Mouse (Mus musculus) gonadal fat pad, adult 2 months (tissue): ENCODE results near the gene Unc80. TPM values are rescaled to one million over a fixed set of nuclear protein-coding genes. Genes with fewer than 3 reads are reported as not detected.
"Not testable (repeated sequence)": the region's sequence is repeated elsewhere in the genome, so short reads cannot be mapped to it uniquely, and the experiment has no call there.

Experiments
- DNase-seq: peaks from one replicate; pipeline ENCODE4 v3.0.0-alpha.2; 2012; ENCODE audit warnings: low read depth
- polyA plus RNA-seq: library from polyadenylated mRNA; depleted of rRNA; stranded (reverse); fragments of >200 nt; gene quantifications from 2 replicates; pipeline ENCODE4 v1.2.3, GENCODE M21; 2012

Gene Unc80
- polyA plus RNA-seq, 1 experiment = 0.04 TPM

DNA sequence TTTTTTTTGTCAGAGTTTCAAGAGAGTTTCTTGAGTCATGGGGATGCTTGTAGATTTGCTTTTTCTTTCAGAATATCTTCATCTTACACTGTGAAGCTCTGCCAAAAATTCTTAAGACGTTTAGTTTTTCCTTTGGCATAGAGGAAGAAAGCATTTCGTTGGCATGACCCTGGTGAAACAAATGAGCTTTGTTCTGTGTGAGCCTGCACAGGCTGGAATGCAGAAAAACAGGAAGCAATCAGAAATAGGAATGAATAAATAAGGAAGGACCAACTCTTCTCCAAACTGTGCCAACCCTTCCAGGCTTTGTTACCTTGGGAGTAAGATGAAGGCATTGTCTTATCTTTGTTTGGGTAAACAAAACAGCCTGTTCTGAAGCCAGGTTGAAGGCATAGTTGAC, 149.0 kb downstream of the Unc80 start:
- DNase-seq = peak; percentile 2

DNA sequence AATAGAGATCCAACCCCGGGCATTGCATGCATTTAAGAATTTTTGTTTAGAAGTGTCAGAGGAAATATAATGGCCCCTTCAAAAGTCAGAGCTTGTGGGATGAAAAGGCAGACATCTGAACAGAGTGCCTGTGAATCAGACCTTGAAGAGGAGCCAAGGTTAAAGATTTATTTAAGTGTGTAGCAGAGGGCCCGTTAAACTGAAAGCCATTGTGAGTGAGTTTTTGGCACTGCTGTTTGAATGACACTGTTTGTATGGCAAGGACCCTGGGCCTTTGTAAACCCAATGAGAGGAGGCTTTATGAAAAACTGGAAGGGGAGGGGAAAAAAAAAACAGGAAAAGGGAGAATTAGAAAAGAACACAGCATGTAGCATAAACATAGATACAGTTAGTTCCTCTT, 170.0 kb downstream of the Unc80 start:
- no peak for DNase-seq

DNA sequence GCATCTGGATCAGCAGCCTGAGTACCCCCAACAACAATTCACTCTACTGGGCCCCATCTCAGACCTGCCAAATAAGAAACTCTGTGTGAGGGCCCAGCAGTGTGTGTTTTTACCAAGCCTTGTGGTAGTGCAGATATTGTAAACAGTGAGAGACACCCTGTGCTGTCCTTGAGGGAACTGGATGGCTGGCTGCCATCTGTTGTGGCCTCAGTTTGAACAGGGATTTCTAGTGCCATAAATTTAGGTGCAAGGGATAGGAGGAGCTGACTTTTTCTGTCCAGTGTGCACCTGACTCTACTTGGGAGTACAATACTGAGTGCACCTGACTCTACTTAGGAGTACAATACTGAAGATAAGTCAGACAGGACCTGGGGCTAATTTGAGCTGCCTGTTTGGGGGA, 178.7 kb downstream of the Unc80 start:
- no peak for DNase-seq

DNA sequence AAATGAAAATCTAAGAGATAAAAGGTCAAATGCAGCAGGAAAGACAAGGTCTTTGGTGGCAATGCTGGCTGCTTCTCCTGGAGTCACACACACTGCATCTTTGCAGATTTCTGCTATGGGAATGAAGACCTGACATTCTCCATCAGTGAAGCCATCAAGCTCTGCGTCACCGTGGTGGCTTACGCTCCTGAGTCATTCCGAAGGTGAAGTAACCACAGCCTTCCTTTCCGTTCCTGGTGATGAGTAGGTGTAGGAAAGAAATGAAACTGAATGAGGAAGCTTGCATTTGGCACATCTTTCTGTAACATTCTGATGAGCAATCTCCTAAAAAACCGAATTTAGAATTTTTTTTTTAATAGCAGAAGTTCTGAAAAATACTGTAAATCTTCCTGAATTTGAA, 181.4 kb downstream of the Unc80 start:
- DNase-seq = no peak

DNA sequence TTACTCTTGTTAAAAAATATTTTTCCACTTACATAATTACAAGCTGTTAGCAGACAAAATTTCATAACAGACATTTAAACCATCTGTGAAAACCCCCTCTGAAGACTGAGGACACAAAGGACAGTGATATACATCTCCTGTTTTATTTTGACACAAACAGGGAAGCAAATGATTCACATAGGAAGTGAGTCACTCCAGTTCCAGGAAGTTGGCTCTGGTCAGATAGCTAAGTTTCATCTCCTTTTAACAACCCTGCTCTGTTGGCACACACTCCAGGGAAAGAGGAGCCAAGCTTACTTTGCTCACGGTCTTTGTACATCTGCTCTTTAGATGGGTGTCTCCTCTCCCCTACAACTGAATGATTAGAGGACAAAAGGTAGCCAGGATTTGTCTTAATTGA, 181.8 kb downstream of the Unc80 start:
- no peak for DNase-seq

DNA sequence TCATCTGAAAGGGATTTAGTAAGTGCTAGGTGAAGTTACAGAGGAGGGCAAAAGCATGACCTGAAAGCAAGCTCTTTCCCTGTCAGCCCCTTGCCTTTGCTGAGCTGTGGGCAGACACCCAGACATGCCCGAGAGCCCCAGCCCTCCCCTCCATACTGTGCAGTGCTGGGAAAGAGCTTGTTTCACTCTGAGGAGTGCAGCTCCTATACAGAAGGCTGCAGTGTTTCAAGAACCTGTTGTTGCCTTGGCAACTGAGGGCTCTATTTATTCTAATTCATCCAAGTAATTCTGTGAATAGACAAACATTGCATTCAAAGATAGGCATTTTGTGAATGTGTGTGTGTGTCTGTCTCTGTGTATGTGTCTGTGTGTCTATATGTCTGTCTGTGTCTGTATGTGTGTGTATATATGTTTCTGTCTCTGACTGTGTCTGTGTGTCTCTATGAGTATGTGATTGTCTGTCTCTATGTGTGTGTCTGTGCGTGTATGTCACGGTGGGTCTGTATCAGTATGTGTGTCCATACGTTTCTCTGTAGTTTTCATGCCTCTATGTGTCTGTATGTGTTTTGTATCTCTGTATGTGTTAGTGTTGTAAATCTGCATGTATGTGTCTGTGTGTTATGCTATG, 187.1 kb downstream of the Unc80 start:
- no peak for DNase-seq

DNA sequence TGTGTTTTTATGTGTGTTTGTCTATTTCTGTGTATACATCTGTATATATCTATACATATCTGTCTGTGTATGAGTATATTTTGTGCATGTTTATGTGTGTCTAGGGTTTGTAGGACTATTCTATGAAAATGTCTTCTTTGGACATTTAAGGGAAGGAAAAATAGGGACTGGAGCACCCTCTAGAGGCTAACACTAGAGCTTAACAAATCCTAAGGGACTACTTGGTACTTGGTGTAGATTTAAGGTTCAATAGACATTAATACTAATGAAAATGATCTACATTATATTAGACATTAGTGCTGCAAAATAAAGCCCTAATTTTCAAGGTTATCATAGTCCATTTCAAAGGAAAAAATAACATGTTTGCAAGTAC, 187.6 kb downstream of the Unc80 start:
- DNase-seq = no peak

DNA sequence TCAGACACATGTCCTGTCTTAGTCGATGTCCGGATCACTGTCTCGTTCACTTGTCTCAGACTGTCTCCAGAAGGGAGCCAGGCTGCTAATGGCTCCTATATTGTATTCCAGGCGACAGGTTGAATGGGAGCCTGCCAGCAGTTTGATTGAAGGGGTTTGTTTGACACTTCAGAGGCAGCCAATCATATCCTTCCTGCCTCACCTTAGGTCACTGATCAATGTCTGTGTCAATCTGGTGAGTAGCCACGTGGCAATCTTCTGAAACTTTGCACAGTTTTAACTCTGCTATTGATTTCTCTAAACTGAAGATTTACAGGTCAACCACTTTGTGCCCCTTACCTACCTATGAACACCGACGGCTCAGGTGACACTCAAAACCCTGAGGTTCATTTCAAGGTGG, 203.3 kb downstream of the Unc80 start:
- DNase-seq = no peak

DNA sequence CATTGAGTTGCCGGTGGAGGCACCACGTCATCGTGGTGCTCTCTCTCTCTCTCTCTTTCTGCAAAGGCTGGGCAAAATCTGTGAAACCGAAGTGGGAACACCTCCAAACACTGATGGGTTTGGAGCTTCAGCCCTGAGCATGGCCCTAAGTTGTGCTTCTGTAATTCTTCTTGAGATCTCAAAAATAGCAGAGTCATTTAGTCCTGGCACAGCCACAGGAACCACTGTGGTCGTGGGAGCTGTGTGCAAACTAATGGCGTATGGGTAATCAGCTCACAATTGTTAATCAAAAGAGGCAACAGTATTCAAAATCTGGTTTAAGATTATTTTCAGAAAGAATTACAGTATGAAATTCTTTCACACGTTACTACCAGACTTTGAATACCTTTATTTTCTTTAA, 204.6 kb downstream of the Unc80 start:
- no peak for DNase-seq

DNA sequence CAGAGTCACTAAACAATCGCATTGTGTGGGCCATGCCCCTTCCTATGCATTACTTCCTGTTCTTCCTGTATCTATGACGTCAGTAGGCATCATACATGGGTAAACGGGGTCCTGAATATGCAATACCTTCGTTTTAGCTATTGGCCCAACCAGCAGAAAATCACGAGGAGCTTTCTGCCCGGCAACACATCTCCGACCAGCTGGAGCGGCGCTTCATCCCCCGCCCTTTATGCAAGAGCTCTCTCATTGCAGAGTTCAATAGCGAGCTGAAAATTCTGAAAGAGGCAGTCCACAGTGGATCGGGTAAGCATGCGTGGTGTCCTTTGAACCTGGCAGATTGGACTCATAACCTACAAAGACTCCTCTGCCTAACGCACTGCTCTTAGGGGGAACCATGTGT, 209.8 kb downstream of the Unc80 start:
- DNase-seq = no peak

DNA sequence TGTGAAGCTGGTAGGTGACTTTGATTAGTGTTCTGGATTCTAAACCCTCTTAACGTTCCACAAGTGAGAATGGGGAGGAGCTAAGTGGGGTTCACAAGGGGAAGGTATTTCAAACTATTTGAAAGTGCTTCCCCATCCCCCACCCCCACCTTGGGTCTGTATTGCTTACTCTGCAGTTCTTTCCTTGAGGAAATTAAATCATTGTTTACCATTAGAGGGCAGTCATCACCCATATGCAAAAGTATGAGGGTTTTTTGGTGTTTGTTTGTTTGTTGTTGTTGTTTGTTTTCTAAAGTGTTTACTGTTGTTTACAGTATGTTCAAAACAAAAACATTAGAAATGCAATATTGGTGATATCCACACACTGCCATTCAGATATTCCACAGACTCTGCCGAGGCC, 210.5 kb downstream of the Unc80 start:
- no peak for DNase-seq

DNA sequence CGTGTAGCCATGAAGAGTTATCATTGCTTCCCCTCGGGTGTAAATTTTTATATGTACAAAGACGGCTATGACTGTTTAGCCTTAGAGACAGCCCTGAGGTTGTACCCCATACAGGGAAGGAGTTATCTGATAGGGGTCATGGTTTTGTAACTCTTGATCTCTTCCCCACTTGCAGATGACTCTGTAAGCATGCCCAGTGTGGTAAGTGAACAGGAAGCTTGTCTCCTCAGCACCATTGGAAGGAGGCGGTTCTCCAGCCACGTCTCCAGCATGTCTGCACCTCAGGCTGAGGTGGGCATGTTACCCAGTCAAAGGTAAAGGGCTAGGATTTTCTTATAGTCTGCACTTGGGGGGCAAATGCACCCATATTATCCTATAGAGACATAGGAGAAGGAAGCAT, 214.8 kb downstream of the Unc80 start:
- DNase-seq = no peak

DNA sequence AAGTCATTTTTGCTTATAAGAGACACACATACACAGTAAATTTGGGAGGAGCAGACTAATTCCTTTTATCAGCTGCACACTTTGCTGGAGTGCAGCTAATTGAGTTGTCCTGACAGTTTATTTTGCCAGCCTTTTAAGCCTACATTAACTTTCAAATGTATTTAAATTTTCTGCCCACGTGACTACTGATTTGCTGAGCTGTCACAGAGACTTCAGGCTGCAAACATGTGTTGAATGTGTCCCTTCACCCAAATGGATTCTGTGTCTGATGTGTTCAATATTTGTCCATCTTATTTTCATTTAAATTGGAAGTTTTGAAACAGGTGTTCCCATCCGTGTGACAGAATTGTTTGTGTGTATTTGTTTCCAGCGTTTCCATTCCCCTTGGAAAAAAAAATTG, 223.6 kb downstream of the Unc80 start:
- no peak for DNase-seq

DNA sequence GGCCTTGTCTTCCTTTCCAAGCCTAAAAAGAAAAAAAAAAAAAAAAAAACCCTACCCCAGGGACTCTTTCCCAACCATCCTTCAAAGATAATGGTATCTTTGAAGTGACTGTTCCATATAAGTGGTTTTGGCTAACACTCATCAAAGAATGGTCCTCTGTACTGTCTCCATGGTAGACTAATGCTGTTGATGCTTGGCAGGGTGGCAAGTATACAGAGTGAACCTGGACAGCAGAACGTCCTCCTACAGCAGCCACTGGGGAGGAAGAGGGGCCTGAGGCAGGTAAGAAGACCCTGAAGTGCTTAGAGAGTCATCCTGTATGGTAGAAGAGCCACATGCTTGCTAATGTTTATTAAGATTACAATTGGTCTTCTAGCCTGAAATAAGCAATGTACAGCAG, 224.1 kb downstream of the Unc80 start:
- no peak for DNase-seq

DNA sequence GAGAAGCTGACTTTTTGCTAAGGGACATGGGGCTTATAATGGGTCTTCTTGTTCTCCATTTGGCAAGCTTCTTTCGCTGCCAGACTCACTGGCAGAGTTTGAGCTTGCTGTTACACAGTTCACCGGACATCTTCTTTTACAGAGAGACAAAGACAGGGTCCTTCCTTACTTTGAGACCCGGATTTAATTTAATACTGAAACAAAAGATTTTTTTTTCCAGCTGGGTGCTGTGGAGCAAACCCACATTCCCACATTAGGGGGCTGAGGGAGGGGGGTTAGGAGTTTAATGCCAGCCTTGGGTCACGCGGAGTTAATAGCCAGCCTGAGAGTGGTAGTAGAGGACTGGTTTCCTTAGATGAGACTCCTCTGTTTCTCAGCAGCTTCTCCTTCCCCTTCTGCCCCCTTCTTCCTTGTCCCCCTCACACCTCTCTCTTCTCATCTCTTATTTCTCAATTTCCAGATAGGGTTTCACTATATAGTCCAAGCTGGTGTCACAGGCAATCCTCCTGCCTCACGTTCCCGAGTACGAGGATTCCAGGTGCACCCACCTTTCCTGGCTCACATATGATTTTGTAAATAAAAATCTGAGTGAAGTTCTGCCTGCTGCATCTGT, 224.7 kb downstream of the Unc80 start:
- no peak for DNase-seq

DNA sequence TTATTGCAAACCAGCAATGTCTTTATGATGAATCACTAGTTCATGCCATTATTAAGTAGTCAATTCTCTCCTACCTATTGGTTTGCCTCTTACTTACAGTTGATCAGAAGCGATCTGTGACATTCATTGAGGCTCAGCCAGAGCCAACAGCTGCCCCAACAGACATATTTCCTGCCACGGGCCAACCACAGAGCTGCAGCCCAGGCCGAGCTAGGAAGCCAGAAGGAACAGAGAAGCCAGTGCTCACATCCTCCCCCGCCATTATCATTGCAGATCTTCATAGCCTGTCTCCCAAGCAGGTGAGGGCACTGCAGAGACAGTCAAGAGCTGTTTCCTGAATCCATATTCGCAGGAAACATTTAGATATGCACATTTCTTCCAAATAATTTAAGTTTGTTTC, 226.1 kb downstream of the Unc80 start:
- no peak for DNase-seq

DNA sequence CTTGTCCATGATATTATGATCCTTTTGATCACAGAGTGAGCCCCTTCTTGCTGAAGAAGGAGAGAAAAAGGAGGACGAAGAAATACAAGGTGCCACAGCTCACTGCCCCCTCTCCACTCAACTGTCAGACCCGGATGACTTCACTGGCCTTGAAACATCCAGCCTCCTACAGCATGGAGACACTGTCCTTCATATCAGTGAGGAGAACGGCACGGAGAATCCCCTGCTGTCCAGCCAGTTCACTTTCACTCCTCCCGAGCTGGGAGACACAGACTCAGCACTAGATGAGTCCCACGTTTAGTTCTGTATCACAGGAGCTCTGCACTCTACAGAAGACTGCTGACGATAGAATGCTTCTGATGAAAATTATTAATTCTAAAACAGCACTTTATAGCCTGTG, 227.1 kb downstream of the Unc80 start:
- DNase-seq = no peak

DNA sequence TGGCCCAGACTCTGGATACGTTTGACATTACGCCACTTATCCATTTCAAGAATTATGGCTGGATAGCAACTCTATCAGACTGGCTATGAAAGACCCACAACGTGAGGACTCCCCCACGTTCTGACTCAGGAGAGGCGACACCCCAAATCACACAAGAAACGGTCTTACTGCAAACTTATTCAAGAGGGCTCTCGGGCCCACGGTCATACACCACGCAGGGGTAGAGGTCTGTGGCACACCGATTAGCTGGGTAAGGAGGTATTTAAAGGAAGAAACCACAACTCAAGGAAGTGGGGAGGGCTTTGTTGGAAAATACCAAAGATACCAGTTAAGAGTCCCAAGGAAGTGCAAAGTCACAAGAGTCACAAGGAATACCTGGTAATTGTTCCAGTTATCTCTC, 231.5 kb downstream of the Unc80 start:
- not testable (repeated sequence) for DNase-seq

DNA sequence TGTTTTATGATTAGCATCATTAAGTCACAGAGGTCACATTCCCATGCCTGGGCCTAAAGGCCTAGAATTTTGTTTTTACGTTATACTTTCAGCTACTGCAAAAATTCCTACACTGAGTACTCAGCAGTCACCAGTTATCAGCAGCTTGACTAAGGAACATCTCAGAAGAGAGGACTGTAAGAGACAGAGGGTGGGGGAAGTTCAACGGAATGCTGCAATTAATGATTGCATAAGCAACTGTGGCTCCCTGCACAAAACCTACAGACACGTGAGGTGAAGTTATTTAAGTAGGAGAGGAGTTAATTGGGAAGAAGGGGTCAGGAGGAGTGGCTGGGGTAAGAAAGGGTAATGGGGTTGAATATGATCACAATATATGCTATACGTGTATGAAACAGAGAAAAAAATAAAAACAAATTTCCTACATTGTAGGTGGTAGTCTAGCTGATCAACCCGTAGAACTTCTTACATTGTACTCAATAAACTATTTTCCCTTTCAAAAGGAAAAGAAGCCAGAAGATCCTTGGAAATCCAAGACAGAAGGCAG, 232.1 kb downstream of the Unc80 start:
- peak; percentile 2 for DNase-seq

DNA sequence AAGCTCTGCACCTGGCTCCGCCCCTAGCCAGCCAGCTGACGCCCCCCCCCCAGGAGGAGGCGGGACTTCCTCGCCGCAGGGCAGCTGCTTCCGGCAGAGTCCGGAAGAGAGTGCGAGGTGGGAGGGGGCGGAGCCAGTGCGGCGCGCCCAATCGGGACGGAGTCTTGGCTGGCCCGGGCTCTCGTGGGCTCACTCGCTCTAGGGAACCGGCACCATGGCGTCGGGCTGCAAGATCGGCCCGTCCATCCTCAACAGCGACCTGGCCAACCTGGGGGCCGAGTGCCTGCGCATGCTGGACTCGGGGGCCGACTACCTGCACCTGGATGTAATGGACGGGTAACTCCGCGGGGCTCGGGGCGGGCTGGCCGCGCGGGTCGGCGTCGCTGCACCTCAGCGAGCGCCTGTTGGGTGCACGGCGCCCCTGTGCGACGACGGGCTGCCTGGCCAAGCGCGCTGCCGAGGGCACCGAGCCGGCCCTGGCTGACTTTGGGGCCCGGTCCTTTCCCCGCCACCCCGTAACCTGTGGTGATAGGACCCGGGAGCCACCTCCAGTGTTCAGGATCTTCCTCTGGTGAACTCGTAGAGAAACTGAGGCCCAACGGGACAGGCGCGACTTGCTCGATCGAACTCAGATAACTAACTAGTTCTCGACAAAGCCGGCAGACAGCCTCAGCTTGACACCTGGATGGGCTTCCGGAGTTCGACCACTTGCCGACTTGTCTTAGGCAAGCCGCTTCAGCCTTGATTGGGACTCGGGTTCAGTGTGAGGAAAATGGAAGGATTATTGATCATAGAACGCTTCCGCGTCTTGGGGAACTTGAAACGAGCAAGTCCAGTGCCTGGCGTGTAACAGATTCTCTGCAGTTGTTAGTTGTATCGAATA, 232.8 kb downstream of the Unc80 start, which contains the start of gene Rpe:
Gene Rpe (plus strand): TSS at position 139 of the 883 bp plus-strand sequence.
- peak; percentile 31 for DNase-seq

DNA sequence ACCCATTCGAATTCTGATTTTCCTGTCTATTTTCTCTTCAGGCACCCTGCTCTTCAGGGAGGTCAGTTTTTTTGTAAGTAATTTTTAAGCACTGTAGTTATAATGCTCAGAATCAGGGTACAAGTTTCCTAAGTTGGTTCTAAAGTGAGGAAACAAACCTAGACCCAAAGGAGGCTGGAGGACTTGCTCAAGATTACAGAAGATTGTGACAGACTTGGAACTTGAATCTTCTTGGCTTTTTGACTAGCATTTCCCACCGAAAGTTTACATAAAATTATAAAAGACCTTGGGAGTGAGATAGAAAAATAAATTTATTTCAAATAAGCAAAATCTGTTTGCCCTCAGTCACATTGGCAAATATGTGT, 233.4 kb downstream of the Unc80 start:
- DNase-seq = no peak

DNA sequence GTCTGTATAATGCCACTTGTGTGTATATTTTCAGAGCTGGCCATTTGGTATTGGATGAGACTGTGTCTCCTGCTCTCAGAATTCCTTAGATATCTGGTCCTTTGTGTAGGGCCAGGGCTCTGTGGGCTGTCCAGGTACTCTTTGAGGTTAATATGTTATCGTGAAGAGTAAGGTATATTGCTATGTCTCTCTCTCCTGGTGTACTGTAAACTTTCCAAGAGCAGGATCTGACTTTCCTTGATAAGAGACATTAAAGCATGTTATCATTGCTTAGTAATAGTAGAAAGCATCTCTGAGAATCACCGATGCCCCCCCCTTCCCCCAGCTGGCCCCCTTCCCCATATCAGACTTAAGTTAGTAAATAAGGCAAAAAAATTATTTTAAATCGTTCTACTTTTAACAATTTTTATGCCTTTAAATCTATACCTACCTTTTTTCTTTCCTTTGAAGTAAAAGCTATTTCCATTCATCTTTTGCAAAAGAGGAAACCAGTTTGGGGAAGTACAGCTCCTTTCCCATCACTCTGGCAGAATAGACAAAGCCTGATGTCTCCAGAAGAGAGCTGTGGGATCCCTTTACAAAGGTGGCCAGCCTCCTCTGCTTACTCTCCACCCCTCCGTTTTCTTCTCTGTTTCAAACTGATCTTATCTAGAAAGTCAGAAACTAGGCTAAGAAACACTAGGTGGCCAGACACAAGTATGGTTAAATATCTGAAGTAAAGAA, 234.6 kb downstream of the Unc80 start:
- no peak for DNase-seq
